Mouse (Mus musculus): Measurements from ENCODE around the gene Ces1g.

The Ces1g gene

DNA sequence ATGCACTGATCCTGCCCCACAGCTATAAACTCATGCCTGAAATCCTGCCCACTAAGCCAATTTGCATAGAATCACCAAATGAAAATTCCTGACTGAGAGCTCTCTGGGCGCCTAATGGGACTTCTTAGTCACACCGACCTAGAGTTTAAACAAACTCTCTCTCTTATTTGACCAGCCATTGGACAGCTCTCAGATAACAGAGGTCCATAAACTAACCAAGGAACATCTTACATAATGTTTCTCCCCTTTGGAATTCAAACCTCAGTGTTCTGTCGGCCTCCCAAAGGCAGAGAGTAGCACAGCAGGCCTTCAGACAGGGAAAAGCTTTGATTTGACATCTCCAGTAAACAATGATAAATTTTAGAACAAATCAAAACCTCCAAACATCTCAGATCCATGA, at the start of gene Ces1g:
TSS of gene Ces1g (minus strand) at position 102 of the 400 bp plus-strand sequence.
- DNase-seq (ENCODE audit: low read depth in 1 of 2, low spot score in 2 of 2) = no peak

DNA sequence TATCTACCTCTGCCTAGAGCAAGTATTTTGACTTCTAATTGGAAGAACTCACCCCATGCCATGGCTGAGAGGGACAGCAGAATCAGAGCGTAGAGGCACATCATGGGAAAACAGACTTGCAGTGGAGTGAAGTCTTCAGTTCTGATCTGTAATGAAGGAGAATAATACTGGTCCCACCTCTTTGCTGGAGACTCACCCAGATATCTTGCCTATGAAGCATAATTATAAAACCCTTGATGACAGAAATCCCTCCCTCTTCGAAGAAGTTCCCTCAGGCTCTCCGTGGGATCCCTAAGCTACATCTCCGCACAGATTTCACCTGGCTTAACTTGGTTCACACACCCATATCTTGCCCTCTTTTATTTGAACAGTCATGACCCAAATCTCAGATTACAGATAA, 42.5 kb upstream of the Ces1g start, which contains the start of gene Ces1h:
TSS of gene Ces1h (minus strand) at position 101 of the 400 bp plus-strand sequence.
- no peak for DNase-seq (ENCODE audit: low read depth in 1 of 2, low spot score in 2 of 2)

DNA sequence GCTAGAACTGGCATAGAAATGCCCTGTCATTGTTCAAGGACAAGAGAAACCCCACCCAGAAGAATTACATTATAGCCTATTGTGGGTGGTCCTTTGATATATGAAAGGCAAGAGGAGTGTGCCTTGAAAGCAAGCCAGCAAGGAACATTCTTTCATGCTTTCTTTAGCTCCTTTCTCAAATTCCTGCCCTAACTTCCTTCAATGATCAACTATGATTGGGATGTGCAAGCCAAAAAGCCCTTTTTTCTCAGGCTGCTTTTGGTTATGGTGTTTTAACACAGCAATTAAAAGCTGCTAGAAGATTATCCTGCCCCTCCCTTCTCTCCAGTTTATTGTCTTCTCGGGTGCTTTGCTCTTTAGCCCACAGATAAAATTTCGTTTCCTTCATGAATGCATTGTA, 32.4 kb upstream of the Ces1g start:
- DNase-seq (ENCODE audit: low read depth in 1 of 2, low spot score in 2 of 2) = no peak

DNA sequence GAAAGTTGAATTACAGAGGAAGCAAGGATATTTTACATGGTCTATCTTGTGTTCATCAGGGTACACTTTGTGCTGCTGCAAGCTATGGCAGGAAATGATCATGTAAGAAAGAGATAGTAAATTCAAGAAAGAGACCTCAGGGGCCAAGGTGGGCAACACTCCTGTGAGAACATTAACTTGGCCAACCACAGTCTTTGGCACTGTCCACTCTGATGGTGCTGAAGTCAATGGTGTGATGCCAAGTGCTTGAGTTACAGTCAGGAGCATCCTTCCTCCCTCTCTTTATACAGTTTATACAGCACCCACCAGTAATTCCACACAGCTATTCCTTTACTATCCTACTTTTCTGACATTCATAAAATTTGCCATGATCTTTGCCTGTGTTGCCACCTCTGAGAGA, 23.0 kb upstream of the Ces1g start:
- DNase-seq (ENCODE audit: low read depth in 1 of 2, low spot score in 2 of 2) = no peak

DNA sequence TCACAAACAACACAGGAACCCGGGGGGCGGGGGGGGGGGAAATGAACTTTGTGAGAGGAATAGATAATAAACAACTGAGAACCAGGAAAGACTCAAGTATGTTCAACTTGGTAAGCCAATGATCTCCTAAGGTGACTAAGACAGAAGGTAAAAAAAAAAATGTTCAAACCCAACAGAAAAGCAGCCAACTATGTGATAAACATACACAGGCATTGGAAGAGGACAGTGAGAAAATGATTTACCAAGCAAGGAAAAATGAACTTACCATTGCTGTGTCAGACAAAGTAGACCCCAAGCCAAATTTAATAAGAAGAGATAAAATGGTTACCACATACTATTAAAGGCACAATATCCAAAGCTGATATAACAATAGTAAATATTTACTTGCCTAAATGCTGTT, 2.4 kb upstream of the Ces1g start:
- no peak for DNase-seq (ENCODE audit: low read depth in 1 of 2, low spot score in 2 of 2)

DNA sequence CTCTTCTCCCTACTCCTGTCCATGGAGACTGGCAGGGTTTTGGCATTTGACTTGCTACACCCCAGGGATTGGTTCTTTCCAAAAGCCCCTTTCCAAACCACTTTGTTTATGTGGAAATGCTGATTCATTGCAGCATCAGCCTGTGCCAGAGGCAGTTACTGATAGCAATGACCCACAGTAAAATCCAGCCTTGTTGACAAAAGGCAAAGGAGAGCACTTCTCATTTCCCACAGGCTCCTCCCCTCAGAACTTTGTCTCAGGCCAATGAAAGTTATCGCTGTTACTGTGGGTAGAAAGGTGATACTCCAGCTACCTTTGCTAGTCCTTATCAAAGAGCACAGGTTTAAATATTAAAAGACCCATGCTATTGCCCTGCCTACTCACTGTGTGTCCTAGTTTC, 4.4 kb downstream of the Ces1g start:
- no peak for DNase-seq (ENCODE audit: low read depth in 1 of 2, low spot score in 2 of 2)

DNA sequence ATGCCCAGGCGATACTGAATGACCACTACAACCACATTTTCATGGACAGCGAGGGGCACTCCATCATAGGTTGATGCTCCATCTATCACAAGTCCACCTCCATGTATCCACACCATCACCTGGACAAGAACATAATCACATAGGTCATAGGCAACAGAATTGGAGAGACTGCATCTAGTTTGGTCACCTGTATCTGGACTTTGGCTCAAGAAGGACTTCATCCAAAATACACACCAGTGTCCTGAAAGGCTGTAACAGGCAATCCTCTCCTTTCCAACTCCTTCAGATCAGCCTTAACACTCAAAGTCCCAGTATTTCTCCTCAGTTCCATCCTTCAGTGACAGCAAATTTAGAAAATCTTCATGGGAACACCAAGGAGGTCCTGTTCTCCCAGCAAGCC, 6.0 kb downstream of the Ces1g start:
- DNase-seq (ENCODE audit: low read depth in 1 of 2, low spot score in 2 of 2) = no peak

DNA sequence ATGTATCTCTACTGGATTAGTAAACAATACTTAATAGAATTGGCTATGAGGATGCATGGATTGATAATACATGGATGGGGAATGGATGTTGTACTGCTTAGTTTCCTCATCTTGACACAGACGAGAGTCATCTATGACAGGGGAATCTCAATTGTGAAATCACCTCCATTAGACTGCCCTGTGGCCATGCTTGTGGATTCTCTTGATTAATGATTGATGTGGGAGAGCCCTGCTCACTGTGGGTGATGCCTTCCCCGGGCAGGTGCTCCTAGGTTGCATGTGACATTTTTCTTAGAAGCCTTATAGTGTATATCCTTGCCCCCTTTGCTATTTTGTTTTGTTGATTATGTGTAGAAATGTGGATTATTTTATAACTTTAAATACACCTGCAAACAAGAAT, 12.0 kb downstream of the Ces1g start:
- DNase-seq (ENCODE audit: low read depth in 1 of 2, low spot score in 2 of 2) = no peak

DNA sequence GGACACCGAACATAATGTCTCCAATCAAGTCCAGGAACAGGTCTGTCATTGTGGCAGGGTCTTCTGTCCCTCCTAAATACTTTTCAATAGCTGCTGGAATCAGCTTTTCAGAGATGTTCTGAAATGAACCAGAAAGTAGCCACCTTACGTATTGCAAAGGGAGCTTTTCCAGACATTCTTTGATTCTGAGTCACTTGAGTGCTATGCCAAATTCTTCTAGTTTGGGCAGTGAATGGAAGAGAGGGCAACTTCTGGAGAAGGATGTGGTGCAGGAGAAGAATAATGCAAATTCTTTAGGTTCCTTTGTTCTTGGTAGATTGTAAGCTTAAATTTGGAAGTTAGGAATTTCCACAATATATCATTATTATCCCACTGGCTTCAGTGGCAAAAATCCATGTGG, 20.1 kb downstream of the Ces1g start:
- no peak for DNase-seq (ENCODE audit: low read depth in 1 of 2, low spot score in 2 of 2)

DNA sequence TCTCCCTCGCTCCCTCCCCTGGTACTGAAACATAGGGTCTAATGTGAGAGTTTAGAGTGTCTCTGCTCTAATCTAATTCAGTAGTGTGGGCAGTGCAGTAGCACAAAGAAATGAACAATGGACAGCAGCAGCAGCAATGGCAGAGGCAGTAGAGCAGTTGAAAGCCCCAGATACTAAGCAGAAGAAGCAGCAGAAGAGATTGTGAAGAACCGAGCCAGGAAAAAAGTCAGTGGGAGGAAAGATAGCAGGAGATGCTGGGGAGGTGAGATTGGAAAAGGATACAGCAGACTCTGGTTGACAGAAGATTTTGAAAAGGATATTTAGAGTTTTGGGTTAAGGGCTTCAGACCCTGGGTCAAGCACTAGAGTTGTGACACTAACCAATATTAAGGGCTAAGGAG, 21.6 kb downstream of the Ces1g start:
- DNase-seq (ENCODE audit: low read depth in 1 of 2, low spot score in 2 of 2) = no peak

DNA sequence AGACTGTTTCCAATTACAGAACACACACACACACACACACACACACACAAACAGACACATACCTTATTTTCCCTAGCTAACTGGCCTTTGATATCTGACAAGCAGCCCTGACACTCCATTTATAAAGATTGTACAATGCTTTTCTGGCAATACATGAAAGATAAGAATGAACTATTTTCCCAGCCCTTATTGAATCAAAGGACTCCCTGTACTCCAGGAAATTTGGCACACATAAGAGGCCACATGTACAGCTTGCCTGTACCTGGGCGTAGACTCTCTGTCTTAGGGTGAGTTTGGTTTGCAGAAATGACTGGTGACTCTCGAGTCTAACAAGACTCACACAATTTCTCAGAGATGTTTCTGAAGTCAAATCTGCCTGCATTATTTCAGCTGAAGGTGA, 53.2 kb downstream of the Ces1g start:
- no peak for DNase-seq (ENCODE audit: low read depth in 1 of 2, low spot score in 2 of 2)

DNA sequence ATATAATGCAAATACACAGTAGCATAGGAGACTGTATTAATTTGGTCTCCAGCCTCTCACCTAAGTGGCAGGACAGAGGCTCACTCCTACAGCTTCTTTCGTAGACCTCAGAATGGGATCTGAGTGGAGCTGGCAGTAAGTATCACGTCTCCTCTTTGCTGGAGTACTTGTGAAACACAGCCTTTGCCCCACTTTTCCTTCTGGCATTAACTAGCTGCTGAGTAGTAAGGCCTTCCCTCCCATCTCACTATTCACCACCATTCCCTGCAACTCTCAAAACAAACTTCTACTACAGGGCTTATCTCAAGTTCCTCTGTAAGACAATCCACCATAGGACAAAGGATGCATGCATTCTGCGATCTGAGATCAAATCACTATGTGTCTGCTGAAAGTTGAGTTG, 54.8 kb downstream of the Ces1g start:
- no peak for DNase-seq (ENCODE audit: low read depth in 1 of 2, low spot score in 2 of 2)

DNA sequence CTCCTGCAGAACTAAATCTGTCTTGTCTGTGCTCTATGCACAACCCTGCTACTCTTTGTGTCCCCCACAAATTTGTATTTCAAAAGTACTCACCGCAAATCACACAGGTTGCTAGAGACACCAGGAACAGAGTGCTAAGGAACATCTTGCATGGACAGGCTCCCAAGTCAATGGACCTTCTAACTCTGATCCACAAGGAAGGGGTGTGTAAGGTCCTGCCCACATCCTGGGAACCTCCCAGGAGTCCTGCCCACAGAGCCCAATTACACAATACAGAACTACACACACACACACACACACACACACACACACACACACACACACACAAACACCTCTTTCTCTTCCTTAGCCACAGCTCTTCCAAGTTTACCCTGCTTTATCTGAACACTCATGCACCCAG, 57.6 kb downstream of the Ces1g start, which contains the start of gene Ces1f:
TSS of gene Ces1f (minus strand) at position 192 of the 400 bp plus-strand sequence.
- no peak for DNase-seq (ENCODE audit: low read depth in 1 of 2, low spot score in 2 of 2)

DNA sequence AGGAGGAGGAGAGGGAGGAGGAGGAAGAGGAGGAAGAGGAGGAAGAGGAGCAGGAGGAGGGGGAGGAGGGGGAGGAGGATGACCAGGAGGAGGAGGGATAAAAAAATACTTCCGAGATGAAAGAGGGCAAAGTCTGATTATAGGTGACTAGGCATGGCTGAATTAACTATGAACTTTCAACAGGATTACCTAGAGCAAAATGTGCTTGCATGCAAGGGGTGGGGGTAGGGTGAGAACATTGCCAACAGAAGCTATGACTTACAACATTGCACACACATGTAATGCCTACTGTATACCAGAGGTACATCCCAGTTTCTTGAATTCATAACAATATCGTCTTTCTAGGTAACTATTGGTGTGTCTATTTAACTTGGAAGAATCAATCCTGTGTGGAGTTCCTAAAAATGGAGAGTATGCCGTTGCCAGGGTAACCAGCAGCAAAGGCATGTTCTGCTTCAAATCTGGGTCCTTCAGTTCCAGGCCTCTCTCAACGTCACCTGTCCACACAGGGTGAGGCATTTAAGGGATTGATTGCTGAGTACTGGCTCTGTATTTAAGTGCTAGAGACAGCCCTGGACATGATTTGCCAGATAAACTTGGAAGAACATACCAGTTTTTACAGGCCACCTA, 58.8 kb downstream of the Ces1g start:
- no peak for DNase-seq (ENCODE audit: low read depth in 1 of 2, low spot score in 2 of 2)

DNA sequence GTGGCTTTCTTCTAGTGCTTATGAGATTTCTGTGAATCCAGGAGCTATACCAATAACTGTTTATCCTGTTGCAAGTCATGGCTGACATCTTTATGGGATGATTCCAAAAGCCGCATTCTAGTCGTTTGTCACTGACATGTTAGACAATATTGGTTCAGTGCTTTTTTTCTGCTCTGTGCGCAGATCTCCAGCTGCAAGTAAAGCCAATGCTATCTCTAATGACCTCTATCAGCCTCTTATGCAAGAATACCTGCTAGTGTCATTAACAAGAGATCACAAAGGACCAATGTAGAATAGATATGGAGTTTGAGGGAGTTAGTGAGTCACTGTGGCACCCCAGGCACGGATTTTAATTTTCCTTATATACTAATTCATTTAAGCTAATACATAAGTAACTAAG, 62.5 kb downstream of the Ces1g start:
- no peak for DNase-seq (ENCODE audit: low read depth in 1 of 2, low spot score in 2 of 2)

DNA sequence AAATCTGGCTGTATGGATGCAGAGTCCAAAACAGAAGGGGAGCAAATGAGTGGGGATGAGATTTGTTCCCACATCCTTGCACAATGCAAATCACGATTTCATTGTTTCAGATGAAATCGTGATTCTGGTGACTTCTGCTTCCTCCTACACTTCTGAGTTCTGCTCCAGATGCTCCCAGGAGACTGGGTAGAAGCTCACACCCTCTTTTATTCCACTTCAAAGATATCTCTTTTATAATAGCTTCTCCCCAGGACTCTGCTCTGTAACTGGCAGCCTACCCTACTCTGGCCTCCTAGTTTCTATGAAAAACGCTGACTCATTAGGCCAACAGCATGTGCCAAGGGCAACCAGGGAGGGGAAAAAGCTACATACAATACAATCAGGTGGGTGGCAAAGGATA, 63.8 kb downstream of the Ces1g start:
- DNase-seq (ENCODE audit: low read depth in 1 of 2, low spot score in 2 of 2) = no peak

DNA sequence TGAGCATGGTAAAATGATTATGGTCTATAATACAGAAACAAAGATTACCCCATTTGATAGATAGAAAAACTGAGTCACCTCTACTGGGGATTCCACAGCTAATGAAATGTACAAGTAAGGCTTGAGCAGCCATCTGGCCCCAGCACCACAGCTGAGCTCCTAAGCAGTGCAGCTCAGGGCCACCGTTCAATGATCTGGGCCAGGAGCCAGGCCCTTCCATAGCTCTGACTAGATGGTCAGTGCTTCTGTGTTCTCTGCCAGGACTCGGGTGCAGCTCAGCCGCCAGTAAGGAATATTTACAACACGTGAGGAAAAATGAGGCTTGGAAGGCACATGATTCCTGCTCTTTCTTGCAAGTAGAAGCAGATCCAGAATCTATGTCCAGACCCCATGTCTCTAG, 64.4 kb downstream of the Ces1g start:
- DNase-seq (ENCODE audit: low read depth in 1 of 2, low spot score in 2 of 2) = no peak

DNA sequence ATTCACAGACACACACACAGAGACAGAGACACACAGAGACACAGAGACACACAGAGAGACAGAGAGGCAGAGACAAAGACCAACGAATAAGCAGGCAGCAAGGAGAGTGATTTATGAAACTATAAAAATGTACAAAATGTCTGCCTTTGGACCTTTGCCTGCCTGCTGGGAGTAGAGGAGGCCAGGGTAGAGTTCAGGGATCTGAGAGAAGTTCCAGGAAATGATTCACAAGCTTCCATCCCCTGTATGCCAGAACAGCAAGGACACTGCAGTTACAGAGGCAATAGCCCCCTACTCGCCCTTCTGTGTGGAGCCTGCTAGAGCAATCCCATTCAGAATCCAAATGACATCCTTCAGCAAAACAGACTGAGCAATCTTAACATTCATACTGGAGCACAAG, 75.7 kb downstream of the Ces1g start:
- no peak for DNase-seq (ENCODE audit: low read depth in 1 of 2, low spot score in 2 of 2)

DNA sequence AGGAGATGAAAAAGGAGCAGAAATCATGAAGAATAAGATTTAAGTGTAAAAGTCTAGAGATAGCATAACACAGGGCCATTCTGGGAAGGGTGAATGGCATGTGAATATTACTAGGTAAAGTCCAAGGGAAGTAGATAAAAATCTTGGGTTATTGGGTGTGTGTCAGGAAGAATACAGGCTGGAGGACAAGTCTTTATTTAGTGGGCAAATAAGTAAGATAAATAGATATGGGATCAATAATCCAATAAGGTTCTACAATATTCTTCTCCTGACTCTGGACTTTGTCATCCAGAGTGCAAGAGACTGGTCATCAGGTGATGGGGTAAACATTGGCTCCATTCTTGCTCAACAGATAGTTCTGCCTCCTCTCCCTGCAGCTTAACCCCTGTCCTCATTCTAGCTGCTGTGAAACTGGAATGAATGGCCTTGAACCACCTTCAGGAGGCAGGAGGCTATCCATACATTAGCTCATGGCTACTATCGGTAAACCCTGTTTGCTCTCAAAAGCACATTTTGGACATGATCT, 84.6 kb downstream of the Ces1g start:
- no peak for DNase-seq (ENCODE audit: low read depth in 1 of 2, low spot score in 2 of 2)

All from monocyte, adult 2 months (primary cell).